Mouse (Mus musculus): ENCODE results near the gene Pcx.

The Pcx gene

DNA sequence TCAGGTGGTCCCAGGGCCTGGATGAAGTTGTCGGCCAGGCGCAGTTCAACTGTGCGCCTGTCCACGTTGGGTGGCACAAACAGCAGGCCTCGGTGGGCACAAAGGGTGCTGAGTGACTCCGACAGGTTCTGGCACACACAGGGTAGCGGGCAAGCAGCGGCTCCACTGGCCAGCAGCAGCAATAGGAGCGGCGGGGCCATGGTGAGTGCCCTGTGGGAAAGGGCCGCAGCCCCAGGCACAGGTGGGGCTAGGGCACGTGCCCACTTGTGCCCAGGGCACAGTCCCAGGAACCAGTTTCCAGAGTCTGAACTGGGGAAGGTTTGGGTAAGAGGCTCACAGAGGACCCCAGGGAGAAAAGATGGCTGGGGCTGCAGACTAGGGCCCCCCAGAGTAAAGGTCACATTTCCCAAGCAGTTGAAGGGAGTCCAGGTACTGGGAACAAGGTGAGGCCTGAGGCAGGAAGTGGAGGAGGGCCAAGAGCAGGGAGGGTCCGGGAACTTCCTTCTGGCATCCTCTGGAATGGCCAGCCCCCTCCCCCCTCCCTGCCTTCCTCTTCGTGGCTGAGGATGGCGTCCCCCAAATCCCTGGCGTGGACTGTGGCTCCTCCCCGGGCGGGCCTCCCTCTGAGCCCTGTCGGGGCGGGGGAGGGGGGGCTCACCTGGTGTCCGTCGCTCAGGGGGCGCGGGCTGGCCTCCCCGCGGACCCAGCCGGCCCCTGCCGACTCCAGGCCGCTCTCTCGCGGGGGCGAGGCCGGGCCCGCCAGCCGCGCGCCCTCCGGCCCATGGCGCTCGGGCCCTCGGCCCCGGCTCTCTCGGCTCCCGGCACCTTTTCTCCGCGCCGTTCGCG is 104.3 kb downstream of the Pcx start:
- intact Hi-C loops (cut with DNase I): loop anchor here (5.0 kb wide), 1 partner anchor 117 kb away; the partner anchor contains the start of gene 2010003K11Rik

DNA sequence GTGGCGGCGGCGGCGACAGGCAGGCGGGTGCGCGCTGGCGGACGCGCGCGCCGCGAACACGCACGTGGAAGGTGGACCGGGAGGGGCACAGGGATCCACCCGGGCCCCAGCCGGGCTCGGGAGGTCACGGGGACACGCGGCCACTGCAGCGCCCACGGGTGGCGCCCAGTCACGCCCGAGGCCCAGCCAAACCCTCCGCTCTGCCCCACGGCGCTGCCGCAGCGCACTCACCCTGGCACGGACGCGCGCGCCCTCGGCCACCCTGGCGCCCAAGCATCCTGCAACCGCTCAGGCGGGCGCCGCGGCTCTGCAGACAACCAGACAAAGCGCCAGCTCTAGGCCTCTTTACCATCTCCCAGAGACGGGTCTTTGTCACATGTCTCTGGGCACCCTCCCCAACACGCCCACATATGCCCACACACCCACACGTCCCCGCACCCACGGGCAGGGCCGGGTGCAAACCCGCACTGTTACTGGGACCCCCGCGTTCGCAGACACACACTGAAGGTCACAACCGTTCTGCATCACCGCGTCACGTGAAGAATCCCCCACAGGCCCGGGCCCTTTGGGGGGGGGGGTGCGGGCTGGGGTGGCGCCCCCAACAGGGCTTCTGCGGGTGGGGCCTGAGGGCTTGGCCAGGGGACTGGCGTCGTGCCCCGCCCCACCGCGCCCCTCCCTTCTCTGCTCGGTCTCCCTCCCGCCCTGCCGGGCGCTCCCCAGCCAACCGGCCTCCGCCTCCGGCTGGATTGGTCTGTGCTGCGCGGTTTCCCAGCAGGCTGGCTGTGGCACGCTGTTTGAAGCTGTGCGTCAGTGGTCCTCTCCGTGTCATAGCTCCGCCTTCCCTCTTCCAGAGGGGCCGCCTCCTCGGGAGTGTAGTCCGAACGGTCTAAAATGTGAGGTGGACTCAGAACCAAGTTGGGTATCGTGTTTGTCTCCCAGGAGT is 105.2 kb downstream of the Pcx start, which contains the start of gene Lrfn4:
Lrfn4 (minus strand) TSS at position 517 of the 943 bp plus-strand sequence.
- intact Hi-C loops (cut with DNase I): loop anchor here (5.0 kb wide), 1 partner anchor 118 kb away; the partner anchor contains the start of gene 2010003K11Rik

DNA sequence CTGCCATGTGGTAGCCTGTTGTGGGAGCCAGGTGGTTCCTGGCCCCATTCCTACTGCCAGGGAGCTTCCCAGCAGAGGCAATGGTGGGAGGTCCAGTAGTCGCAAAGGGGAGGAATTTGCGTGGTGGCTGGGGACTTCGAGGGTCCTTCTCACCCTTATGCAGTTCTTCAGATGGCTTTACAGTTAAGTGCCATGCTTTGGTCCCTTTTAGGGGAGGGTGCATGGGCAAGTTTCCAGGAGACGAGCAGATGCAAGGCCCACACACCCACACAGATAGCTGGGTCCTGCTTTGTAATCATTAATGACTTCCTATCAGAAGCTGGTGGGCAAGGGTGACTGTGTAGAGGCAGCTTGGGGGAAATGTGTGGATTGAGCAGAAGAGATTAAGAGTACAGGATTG is 106.3 kb downstream of the Pcx start:
- intact Hi-C loops (cut with DNase I): loop anchor here (5.0 kb wide), 1 partner anchor 119 kb away; the partner anchor contains the start of gene 2010003K11Rik

DNA sequence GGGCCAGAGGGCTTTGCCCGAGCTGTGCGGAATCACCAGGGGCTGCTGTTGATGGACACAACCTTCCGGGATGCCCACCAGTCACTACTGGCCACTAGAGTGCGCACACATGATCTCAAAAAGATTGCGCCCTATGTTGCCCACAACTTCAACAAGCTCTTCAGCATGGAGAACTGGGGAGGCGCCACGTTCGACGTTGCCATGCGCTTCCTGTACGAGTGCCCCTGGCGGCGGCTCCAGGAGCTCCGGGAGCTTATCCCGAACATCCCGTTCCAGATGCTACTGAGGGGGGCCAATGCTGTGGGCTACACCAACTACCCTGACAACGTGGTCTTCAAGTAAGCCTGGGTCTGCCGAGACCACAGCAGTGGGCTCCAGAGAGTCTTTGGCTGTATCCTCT is 107.9 kb downstream of the Pcx start:
- intact Hi-C loops (cut with DNase I): loop anchor here (5.0 kb wide), 1 partner anchor 121 kb away; the partner anchor contains the start of gene 2010003K11Rik

DNA sequence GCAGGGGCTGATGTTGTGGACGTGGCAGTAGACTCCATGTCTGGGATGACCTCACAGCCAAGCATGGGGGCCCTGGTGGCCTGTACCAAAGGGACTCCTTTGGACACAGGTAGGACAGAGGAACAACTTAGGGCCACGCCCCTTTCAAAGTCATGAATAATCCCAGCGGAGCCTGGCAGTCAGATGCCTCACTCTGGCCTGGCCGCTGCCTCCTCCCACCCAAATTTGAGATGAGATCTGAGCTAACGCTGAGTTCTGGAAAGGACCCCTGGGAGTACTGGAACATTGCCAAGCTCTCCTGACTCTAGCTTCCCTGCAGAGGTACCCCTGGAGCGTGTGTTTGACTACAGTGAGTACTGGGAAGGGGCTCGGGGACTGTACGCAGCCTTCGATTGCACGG is 109.2 kb downstream of the Pcx start:
- intact Hi-C loops (cut with DNase I): loop anchor here (5.0 kb wide), 1 partner anchor 122 kb away; the partner anchor contains the start of gene 2010003K11Rik

DNA sequence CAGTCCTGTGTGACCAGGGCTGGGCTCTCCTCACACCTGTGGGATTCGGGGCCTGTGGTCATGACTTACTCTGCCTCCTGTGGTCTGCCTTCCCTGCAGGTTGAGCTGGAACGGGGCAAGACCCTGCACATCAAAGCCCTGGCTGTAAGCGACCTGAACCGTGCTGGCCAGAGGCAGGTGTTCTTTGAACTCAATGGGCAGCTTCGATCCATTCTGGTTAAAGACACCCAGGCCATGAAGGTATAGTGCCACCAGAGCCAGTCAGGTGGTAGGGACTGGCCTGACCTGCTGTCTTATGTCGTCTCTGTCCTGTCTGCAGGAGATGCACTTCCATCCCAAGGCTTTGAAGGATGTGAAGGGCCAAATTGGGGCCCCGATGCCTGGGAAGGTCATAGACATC is 110.4 kb downstream of the Pcx start:
- intact Hi-C loops (cut with DNase I): no loop called here

DNA sequence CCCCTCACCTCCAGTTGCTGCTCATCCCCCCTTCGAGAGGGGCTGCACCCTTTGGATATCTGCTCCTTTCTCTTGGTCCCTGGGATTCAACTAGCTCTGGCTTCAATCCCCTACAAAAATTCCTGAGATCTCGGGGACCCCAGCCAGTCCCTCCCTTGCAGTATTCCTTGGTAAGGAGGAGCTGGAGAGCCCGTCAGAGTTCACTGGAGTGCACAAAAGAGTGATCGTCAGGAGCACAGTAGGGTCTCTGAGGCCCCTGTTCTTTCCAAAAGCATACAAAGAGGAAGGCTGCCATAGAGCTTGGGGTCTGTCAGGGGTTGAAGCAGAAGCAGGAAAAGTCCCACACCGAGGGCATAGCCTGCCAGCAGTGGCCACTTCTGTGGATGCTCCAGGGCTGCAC is 112.5 kb downstream of the Pcx start:
- intact Hi-C loops (cut with DNase I): no loop called here

DNA sequence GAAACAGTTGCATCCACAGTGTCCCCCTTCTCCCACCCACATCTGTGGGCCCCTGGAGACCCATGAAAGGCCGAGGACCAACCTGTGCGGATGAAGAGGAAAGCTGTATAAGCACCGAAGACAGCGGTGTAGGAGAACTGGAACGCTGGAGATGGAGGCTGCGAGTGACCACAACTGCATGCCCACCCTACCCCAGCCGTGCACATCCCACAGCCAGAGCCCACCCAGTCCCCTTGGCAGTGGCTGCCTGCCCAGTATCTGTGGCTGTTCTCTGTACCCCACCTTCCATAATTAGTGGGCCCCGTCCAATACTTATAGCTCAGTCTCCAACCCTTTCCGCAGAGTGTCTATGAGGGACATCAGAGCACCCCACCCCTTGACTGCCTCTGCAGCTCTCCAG is 113.1 kb downstream of the Pcx start:
- intact Hi-C loops (cut with DNase I): no loop called here

DNA sequence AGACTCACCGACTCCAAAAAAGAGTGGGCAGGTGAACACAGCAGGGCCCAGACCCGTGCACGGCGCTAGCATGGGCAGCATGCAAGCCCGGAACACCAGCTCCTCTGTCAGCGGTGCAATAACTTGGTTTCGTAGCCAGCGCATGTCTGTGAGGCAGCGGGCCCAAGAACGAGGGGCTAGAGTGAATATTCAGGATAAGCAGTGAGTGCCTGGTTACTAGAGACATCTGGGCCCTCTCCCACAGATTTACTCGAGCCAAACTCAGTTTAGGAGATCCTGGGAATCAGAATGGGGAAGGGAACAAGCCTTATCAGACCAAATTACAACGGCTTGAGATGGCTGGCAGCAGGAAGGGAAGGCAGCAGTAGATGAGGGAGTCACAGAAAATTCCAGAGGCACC is 113.7 kb downstream of the Pcx start:
- intact Hi-C loops (cut with DNase I): no loop called here

DNA sequence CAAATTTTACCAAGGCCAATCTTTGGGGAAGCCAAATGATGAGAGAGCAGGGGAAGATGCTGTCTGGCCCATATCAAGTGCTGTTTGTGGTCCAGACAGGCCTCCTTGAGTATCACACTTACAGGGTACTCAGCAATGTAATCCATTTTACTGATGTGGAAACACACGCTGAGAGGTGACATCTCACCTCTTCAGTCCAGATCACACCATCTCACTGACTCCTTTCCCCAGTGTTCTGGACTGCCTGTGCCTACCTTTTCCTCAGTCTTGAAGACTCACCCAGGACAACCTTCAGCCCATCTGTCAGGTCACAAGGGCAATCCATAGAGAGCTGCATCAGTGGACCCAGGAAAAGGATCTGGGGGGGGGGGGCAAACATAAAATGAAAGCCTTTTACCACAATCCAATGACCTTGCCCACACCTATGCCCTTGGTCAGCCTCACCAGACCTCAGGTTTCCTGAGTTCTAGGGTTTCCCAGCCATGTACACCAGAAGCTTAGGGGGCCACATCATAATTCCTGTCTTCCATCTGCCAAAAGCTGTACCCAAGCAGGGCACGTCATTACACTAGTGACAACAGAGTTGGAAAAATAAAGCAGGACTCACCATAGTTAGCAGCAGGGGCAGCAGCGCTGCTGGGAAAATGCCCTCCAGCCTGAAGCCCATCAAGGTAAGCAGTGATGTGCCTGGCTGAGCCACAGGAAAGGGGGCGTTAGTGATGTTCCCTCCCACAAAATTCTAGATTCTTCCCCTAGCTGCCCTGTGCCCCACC is 114.3 kb downstream of the Pcx start:
- intact Hi-C loops (cut with DNase I): loop anchor here (5.0 kb wide), 1 partner anchor 123 kb away; no protein-coding TSS in a partner anchor

DNA sequence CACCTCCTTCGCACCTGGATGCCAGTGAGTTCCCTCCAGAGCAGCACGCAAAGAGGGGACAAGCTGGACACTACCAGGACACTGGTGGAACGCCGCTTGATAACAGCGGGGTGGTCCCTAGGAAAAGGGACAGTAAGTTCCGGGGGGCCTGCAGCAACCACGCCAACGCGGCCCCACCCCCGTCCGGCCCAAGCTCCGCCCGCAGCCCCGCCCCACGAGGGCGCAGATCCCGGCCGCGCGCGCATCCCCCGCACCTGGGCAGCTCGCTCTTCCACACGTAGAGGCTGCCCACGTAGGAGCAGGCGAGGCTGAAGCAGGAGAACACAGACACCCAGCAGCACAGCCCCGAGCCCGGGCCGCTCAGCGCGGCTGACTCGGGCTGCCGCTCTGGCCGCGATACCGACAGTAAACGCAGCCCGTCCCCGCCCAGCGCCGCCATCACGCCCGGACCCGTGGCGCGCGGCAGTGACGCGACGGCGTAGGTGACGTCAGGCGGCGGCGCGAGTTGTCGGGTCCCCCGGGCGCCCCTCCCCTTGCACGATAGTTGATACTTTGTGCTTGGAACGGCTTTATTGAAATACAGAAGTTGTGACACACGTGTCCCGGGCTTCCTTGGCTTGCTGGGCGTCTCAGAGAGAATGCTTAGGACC is 115.0 kb downstream of the Pcx start, which contains the start of gene Rce1:
Rce1 (minus strand) TSS at position 463 of the 650 bp plus-strand sequence.
- intact Hi-C loops (cut with DNase I): loop anchor here (5.0 kb wide), 1 partner anchor 122 kb away; no protein-coding TSS in a partner anchor

DNA sequence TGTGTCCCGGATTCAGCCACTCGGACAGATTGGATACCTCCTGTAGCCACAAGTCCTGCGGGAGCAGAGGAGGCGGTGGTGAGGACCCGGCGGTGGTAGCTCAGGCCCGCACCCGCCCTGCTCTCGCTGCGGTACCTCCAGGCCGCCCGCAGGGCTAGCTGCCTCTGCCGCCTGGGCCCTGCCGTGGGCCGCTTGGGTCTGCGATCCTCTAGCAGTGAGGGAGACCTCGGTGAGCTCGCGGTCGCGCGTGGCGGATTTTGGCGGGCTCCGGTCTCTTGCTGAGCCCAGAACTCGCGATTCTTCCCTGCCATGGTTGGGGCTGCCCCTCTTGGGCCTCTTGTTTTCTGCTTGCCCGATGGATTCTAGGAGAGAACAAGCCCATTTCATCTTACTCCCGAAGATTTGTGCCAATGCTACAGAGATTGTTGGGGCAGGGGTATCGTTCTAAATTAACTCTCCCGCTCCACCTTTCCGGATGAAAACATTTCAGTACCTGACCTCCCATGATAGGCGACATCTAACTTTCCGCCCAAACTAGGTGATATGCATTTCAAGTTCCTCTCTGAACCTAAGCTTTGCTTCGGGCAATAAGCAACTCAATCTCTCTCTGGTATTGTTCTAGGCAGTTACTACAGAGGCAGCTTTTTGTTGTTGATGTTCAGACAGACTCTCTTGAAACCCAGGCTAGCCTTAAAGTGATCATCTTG is 115.7 kb downstream of the Pcx start:
- intact Hi-C loops (cut with DNase I): loop anchor here (5.0 kb wide), 1 partner anchor 121 kb away; no protein-coding TSS in a partner anchor

DNA sequence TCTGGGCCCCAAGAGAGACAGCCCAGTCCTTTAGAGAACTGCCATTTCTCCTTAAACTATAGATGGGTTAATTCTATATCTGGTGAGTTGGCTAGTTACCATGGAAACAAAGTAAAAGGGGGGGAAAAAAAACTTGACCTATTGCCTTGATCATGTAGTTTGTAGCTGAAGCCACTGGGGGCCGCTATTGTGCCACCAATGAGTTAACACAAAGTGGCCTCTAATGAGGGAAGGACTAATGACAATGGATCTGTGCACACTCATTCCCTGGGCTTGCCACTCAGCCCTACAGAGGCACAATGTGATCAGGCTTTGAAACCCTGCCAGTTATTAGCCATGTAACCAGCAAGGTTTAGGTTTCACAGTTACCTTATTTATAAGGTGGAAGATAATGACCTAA is 118.5 kb downstream of the Pcx start:
- intact Hi-C loops (cut with DNase I): loop anchor here (5.0 kb wide), 1 partner anchor 118 kb away; no protein-coding TSS in a partner anchor

DNA sequence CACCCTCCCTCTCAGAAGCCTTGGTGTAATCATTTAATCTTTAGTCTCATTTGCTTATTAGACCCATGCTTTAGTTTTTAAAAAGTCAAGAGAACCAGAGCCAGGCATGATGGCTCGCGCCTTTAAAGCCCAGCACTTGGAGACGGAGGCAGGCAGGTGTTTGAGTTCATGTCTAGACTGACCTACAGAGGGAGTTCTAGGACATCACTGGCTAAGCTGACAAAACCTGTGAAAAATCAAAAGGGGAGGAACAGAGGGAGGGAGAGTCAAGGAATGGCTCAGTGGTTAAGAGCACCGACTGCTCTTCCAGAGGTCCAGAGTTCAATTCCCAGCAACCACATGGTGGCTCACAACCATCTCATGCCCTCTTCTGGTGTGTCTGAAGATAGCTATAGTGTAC is 125.7 kb downstream of the Pcx start:
- intact Hi-C loops (cut with DNase I): loop anchor here (10.0 kb wide), 2 partner anchors 219 to 329 kb away; partner anchors contain the start of genes Ctsf and Mrpl11

DNA sequence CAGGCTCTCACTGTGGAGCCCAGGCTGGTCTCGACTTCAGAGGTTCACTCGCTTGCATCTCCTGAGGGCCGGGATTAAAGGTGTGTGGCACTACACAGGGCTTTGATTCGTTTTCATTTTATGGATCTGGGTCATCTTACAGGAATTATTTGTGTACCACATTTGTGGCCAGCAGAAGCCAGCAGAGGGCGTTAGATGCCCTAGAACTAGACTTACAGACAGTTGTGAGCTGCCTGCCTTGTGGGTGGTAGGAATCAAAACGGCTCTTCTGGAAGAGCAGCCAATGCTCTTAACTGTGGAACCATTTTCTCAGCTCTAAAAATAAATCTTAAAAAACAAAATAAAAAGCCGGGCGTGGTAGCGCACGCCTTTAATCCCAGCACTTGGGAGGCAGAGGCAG is 134.0 kb downstream of the Pcx start:
- intact Hi-C loops (cut with DNase I): no loop called here

DNA sequence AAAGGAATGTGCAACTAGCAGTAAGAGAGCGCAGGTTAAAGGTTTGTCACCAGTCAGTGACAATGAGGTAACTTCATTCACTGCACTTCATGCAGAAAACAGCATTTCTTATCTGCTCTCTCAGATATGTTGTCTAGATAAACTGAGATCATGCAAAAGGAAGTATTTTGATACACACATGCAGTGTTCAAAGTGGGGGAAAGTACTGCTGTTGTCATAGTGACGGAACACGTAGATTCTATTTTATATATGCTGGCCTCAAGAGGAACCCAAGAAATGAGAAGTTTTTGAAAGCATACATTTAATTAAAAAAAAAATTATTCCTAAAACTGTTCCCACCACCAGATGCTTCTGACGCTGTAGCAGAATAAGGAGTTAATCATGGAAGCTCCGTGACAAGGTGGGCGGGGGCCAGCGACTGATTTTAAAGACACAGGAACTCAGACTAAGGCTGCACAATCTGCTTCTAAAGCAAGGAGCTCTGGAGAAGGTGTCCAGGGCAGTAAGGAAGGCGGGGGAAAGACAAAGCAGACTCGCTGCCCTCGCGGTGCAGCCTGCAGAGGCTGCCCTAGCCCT is 136.7 kb downstream of the Pcx start:
- intact Hi-C loops (cut with DNase I): loop anchor here (5.0 kb wide), 1 partner anchor 95 kb away; no protein-coding TSS in a partner anchor

DNA sequence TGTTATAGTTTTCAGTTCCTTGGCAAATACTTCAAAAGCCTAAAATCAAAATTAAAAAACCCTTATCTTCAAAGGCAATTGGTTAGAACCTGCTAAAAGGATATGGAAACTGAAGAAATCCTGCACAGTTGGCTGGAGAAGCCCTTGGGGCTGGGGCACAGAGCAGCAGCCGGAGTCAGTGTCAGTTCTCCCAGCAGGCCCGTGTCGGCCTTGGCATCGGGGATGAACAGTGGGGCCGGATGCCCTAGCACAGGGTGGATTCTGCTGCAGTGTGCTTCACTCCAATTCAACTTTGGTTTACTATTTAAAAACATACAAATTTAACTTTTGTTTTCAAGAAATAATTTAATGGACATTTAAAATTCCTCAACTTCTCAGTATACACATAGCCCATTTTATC is 147.9 kb downstream of the Pcx start:
- intact Hi-C loops (cut with DNase I): no loop called here

DNA sequence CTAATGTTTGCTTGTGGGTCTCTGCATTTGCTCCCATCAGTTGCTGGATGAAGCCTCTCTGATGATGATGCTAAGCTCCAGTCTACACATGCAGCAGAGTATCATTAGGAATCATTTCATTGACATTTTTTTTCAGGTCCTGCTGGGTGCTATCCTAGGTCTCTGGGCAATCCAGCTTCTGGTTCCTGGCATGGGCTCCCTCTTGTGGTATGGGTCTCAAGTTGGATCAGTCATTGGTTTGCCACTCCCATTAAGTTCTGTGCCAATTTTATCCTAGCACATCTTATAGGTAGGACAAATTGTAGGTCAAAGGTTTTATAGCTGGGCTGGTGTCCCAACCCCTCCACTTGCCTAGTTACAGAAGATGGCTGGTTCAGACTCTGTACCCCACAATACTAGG is 156.5 kb downstream of the Pcx start:
- intact Hi-C loops (cut with DNase I): no loop called here

DNA sequence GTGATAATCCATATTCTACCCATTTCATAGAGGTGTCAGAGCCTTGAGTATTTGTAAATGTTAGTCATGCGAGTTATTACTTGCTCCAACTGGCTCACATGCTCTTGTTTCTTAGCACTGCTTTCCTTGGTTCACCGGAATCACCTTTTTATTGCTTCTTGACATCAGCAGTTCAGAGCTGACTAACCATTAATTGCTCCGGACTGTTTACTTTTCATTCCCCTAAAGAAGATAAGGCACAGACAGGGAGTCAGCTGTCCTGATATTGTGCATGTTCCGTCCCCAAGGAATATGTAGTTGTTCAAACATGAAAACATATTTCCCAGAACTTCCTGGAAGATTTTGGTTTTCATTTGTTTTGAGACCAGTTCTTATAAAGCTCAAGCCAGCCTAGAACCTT is 160.5 kb downstream of the Pcx start:
- intact Hi-C loops (cut with DNase I): no loop called here
